Mouse (Mus musculus) embryo, embryonic 11 days (tissue): ENCODE measurements around the gene Zfp697.
"Not testable (repeated sequence)": the region's sequence is repeated elsewhere in the genome, so short reads cannot be mapped to it uniquely, and the experiment has no call there.

ENCODE experiments used
- DNase-seq: peaks from one replicate; pipeline ENCODE4 v3.0.0-alpha.2; 2015

Zfp697 gene

GRCm38 (mm10) chr3:98724376-98724775, 342.1 kb downstream of the Zfp697 start, which contains the start of gene Hsd3b2:
Gene Hsd3b2 (minus strand): TSS chr3:98724543.
- DNase-seq, result no peak

GRCm38 (mm10) chr3:98726281-98726680, 344.0 kb downstream of the Zfp697 start:
- no peak for DNase-seq

DNA sequence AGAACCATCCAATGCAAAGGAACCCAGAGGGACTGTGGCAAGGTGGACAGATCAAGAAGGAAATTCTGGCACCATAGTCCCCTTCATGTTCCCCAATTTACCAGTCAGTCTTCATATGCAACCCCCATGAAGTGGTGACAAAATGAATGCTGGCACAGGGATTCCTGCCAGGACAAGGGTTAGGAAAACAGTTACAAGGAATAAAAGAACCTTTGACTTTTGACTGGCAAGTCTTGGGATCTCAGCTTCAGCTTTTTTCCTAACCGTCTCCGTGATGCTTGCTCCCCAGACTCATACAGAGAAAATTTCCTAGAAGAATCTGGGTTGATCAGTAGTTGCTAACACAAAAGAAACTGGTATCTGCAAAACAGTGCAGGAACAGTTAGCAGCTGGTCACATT, 351.5 kb downstream of the Zfp697 start:
- DNase-seq, result no peak

- no peak for DNase-seq
These were observed 352.1 kb downstream of the Zfp697 start for GRCm38 (mm10) chr3:98734340-98734739.

DNA sequence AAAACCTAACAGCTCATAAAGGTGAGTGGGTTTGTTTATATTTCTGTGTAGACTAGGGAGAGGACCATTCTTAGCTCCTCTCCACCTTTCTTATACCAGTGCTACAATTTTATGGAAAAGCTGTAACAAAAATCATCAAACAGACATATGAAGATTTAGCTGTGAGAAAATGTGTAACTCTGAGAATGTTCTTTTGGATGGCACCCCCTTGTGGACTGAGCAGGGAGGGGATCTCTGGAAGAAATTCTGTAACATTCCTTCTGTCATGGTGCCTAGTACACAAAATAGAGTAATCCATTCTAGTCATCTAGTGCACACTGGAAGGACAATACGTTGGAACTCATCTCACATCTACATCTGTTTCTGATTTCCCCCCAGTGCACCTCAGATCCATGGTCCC, 358.8 kb downstream of the Zfp697 start:
- DNase-seq, result not testable (repeated sequence)

DNA sequence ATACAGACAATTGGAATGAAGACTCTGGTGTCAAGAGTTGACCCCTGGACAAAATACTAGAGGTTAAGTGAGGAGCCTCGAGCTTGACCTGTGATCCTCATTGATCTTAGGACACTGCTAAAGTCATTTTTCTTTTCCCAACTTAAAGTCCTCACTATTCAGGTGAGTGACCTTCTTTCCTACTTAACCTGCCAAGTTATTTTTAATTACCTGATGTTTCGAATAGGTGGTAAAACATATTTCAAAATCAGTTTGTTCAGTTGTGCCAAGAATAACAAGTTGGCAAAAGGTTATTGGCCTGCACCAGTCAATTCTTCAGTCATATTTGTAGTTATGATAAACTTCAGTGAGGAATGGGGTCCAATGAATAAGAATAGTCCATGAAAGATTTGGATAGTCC, 369.9 kb downstream of the Zfp697 start:
- no peak for DNase-seq

DNA sequence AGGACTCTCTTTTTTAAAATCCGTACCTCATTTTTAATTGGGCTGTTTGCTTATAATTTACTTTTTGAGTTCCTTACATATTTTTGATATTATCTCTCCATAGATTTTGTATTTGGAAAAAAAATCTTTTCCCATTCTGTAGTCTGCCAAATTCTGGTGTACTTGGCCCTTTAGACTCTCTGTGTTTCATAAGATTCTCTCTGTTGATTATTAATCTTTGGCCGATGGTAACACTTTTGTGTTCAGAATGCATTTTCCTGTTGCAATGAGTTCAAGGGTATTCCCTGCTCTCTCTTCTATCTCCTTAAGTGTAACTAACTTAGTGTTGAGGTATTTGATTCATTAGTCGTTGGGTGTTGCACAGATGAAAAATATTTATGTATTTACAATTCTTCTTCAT, 374.6 kb downstream of the Zfp697 start:
- no peak for DNase-seq

GRCm38 (mm10) chr3:98764155-98764554, 381.9 kb downstream of the Zfp697 start:
- no peak for DNase-seq

DNA sequence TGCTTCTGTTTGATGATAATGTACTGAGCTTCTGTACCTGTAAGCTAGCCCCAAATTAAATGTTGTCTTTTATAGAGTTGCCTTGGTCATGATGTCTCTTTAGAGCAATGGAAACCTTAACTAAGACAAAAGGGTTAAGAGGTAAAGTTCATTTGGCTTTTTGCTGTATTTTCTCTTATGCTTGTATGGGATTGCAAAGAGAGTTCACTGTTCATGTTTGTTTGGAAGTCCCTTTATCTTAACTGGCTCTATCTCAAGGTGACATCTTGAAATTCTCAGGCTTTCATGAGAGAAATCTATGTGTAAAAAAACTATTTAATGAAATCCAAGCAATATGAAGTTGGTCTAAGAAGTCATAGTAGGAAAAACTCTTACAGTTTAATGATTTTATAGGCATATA, 398.7 kb downstream of the Zfp697 start:
- no peak for DNase-seq

DNA sequence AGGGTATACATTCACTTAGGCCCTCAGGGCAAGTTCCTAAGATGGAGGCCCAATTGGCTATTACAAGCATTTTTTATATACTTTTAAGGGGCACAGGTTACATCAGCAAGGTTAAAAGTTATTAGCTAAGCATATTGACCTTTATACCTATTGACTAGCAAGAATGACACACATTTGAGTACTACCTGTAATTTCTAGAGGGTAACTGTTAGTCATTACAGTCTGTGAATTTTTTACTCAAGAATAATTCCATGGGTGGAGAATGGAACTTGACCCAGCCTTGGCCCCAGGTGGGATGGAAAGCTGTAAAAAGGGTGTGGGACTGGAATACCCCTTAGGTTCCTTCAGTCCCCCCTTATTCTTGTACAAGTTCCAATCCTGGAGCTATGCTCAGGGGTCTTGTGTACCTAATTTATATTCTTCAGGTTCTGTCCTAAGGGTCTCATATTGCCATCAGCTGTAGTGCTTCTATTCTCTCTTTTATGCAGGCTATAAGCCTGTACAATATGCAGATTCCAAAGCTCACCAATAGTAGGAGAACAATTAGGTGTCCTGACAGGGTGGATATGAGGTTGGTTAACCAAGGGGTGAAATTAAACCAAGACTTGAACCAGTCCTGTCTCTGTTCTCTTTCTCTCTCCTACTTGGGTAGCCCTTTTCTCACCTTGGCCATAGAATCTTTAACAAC, 400.1 kb downstream of the Zfp697 start:
- no peak for DNase-seq

- no peak for DNase-seq
These were observed 404.3 kb downstream of the Zfp697 start for GRCm38 (mm10) chr3:98786551-98786950.
